Mouse (Mus musculus) bone marrow macrophage, adult 2 months (primary cell): ENCODE measurements at regions not wholly inside any gene's neighbourhood (a gene's known extent, or its start where the extent isn't known, plus 50 kb on each side); places are given as distances from the start of the nearest gene placed in this dataset.

Experiments used
- CTCF ChIP-seq: IDR thresholded peaks from 2 replicates; pipeline ENCODE4 v1.5.1; 2012; ENCODE audit warnings: low read depth, mild to moderate bottlenecking, low read length, moderate library complexity
- POLR2A ChIP-seq: IDR thresholded peaks from 2 replicates; pipeline ENCODE4 v1.6.1; 2012; ENCODE audit warnings: mild to moderate bottlenecking, low read depth, low read length, borderline replicate concordance

DNA sequence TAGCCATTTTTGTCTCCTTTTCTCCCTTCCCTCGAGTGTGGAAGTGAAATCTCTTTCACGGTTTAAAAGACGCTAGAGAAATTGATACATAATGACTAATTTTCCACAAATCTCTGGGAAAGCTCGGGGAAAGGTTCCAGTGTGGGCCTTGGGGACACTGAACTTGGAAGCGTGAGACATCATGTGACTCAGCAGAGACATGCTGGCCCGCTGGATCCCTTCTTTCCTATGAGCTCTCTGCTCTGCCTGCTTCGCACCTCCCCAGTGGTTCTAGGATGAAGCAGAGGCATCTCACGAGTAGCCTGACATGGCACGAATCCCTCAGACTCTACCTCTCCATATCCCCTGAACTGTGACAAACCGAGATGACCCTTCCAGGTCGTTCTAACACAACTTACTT, 206.2 kb downstream of the Rnd3 start:
- TF ChIP-seq CTCF (no peak), POLR2A (no peak)
